Mouse (Mus musculus) adipose tissue, adult 10 weeks (tissue): ENCODE data around the gene Ube2m. TPM values are rescaled to one million over a fixed set of nuclear protein-coding genes. Genes with fewer than 3 reads are reported as not detected.

Experiments
- polyA plus RNA-seq: library from polyadenylated mRNA; stranded (reverse); fragments of 350-450 nt; fragmentation: Illumina TruSeq; extraction: RNeasy Lipid Tissue Mini Kit (QIAGEN cat#74804); gene quantifications from one replicate; pipeline ENCODE4 v1.2.3, GENCODE M21; 2014; ENCODE audit warnings: low read depth, low replicate concordance

The Ube2m gene
- 155 TPM for polyA plus RNA-seq

DNA sequence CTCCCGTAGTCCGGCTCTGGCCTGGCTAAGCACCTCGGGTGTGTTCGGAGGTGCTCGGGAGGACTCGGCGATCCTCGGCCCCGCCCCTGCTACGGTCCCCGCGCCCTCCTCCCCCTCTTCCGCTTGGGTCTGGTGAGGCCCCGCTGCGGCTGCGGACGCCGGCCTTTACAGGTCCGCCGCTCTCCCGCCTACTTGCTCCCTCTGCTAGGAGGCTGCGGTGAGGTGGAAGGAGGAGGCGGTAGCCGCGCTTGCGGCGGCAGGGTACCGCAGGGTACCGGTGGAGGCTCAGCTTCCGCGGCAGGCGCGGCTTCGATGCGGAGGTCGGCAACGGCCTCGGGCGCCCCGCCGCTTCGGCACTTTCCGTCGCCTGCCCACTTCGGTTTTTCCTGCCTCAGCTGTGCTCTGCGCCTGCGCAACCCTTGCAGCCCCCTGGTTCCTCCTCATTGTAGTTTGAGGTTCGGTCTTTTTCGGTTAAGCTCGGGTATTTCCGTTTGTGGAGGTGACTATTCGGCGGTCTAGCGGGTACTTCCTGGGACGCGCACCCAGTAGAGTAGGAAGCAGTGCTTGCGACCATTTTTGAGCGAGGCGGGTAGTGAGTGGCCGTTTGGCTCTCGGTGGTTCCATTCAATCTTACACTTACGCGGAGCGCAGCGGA is at the start of gene Ube2m:
Gene Ube2m (minus strand): TSS at position 375 of the 655 bp plus-strand sequence.

GRCm38 (mm10) chr7:13054287-13055010 is 16.4 kb upstream of the Ube2m start, which contains the start of gene Mzf1:
Gene Mzf1, minus strand, starts transcription at chr7:13054764.

DNA sequence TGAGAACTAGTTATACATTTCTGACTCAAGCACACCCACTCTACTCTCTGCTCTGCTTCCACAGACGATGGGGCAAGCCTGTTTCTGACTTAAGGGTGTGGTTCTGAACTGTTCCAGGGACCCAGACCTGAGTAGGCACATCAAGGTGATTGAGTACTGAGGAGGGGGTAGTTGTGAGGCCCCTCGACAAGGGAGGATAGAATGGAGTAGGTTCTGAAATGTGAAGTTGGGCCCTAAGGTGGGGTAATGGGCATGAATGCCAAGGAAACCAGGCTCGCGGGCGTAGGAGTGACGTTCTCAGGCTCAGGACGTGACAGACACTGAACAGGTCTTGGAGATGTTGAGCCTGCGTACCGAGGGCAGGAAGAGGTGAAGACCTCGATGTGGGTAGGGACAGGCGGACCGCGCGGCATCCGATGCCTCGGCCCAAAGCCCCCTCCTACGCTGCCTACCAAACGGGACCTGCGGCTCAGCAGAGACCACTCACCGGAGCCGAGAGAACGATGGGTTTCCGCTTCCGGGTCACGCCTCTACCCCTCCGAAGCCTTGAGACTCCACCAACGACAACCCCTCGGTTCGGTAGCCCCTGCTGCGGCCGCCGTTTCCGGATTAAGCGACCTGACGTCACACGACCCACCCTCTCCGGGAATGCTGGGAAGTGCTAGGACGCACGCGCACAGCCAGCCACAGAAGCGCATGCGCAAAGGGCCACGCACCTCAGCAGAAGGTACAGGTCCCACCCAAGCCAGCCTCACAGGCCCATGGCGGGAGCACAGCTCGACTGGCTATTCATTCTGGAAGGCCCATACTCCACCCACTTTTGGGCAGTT is 3.7 kb downstream of the Ube2m start, which contains the start of gene Chmp2a:
Gene Chmp2a (minus strand): TSS at position 660 of the 830 bp plus-strand sequence.

GRCm38 (mm10) chr7:13010005-13010908 is 27.8 kb downstream of the Ube2m start, which contains the start of gene Zbtb45:
Gene Zbtb45, minus strand, starts transcription at chr7:13010034.

GRCm38 (mm10) chr7:12998851-12999250 is 39.2 kb downstream of the Ube2m start, which contains the start of gene Trim28:
Gene Trim28, plus strand, starts transcription at chr7:12999114.

DNA sequence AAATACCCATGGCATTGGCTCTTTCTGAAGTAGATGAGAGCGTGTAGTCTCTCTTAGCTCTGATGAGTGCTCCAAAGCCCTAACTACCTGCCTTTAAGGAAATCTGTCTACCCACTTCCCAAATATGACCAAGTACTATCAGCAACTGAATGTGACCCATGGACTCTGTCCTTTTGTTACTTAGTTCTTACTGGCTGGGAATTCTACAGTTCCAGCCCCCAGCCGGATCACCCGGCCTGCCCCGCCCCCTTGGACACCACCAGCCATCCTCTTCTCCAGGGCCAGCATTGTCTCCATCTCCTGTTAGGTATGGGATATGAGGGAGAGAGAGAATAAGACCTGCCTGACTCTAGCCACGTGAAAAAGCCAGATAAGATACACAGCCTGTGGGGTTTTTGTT is 40.0 kb downstream of the Ube2m start, which contains the start of gene Slc27a5:
Gene Slc27a5 (minus strand): TSS at position 140 of the 400 bp plus-strand sequence.

Other genes starting within 250 kb of the Ube2m start
- gene Zscan18, start 234.6 kb downstream of the Ube2m start, polyA plus RNA-seq: 7.2 TPM
- 10.0 TPM for gene Zfp329, start 219.4 kb downstream of the Ube2m start, polyA plus RNA-seq
- 29.2 TPM for gene Zfp110, start 203.5 kb downstream of the Ube2m start, polyA plus RNA-seq
- 3.2 TPM for gene Zfp128, start 157.1 kb downstream of the Ube2m start, polyA plus RNA-seq
- gene Zscan22, start 140.5 kb downstream of the Ube2m start, polyA plus RNA-seq: 9.7 TPM
- 1,193 TPM for gene Rps5, start 116.0 kb downstream of the Ube2m start, polyA plus RNA-seq
- 2.3 TPM for gene Rnf225, start 110.9 kb downstream of the Ube2m start, polyA plus RNA-seq
- 6.8 TPM for gene Zfp324, start 72.4 kb downstream of the Ube2m start, polyA plus RNA-seq
- gene Zfp446, start 60.4 kb downstream of the Ube2m start, polyA plus RNA-seq: 9.2 TPM
- not detected for gene Slc27a5, start 40.1 kb downstream of the Ube2m start, polyA plus RNA-seq
- gene Trim28, start 39.2 kb downstream of the Ube2m start, polyA plus RNA-seq: 177 TPM
- gene Zbtb45, start 28.2 kb downstream of the Ube2m start, polyA plus RNA-seq: 11.0 TPM
- 207 TPM for gene Chmp2a, start 3.5 kb downstream of the Ube2m start, polyA plus RNA-seq
- 3.6 TPM for gene Mzf1, start 16.5 kb upstream of the Ube2m start, polyA plus RNA-seq
- gene Vmn1r85, start 56.9 kb upstream of the Ube2m start, polyA plus RNA-seq: not detected
- not detected for gene Vmn1r86, start 81.6 kb upstream of the Ube2m start, polyA plus RNA-seq
- not detected for gene Vmn1r87, start 101.9 kb upstream of the Ube2m start, polyA plus RNA-seq
- gene Vmn1r88, start 121.3 kb upstream of the Ube2m start, polyA plus RNA-seq: not detected
- not detected for gene Vmn1r89, start 174.7 kb upstream of the Ube2m start, polyA plus RNA-seq
- gene Lig1, start 239.0 kb upstream of the Ube2m start, polyA plus RNA-seq: 9.8 TPM
- gene Zswim9, start 240.4 kb upstream of the Ube2m start, polyA plus RNA-seq: 7.6 TPM